Mouse (Mus musculus) skeletal muscle tissue, adult 2 months (tissue): ENCODE data around the gene Dcun1d1.

ENCODE experiments used
- DNase-seq: peaks from one replicate; pipeline ENCODE4 v3.0.0-alpha.2; 2012; ENCODE audit warnings: low read depth, low spot score

Gene Dcun1d1

GRCm38 (mm10) chr3:35931359-35931758, 5.9 kb downstream of the Dcun1d1 start:
- no peak for DNase-seq

- no peak for DNase-seq
These were observed 7.4 kb downstream of the Dcun1d1 start for GRCm38 (mm10) chr3:35929831-35930230.

- no peak for DNase-seq
These were observed 7.8 kb downstream of the Dcun1d1 start for GRCm38 (mm10) chr3:35929406-35929805.

- DNase-seq = no peak
These were observed 11.4 kb downstream of the Dcun1d1 start for GRCm38 (mm10) chr3:35925852-35926251.

GRCm38 (mm10) chr3:35924007-35924406, 13.2 kb downstream of the Dcun1d1 start:
- DNase-seq = no peak

GRCm38 (mm10) chr3:35923495-35923894, 13.8 kb downstream of the Dcun1d1 start:
- DNase-seq = no peak

- DNase-seq = no peak
These were observed 14.7 kb downstream of the Dcun1d1 start for GRCm38 (mm10) chr3:35922522-35922921.

- DNase-seq = no peak
These were observed 19.0 kb downstream of the Dcun1d1 start for GRCm38 (mm10) chr3:35918229-35918628.

GRCm38 (mm10) chr3:35908982-35909680, 28.1 kb downstream of the Dcun1d1 start:
- DNase-seq = no peak

- no peak for DNase-seq
These were observed 36.6 kb downstream of the Dcun1d1 start for GRCm38 (mm10) chr3:35900555-35901204.

GRCm38 (mm10) chr3:35899109-35899508, 38.1 kb downstream of the Dcun1d1 start:
- no peak for DNase-seq

- no peak for DNase-seq
These were observed 39.3 kb downstream of the Dcun1d1 start for GRCm38 (mm10) chr3:35897900-35898299.

GRCm38 (mm10) chr3:35893156-35893555, 44.1 kb downstream of the Dcun1d1 start:
- DNase-seq = no peak

GRCm38 (mm10) chr3:35891123-35891522, 46.1 kb downstream of the Dcun1d1 start:
- DNase-seq = no peak

GRCm38 (mm10) chr3:35889531-35889930, 47.7 kb downstream of the Dcun1d1 start:
- no peak for DNase-seq

- no peak for DNase-seq
These were observed 54.0 kb downstream of the Dcun1d1 start for GRCm38 (mm10) chr3:35883267-35883666.

- DNase-seq = no peak
These were observed 87.9 kb downstream of the Dcun1d1 start for GRCm38 (mm10) chr3:35849326-35849725.
